Mouse (Mus musculus): ENCODE measurements around the gene Smarcb1. TPM values are rescaled to one million over a fixed set of nuclear protein-coding genes. Genes with fewer than 3 reads are reported as not detected.

Smarcb1 gene
- polyA plus RNA-seq, 1 experiment from 2014 or later = 172 TPM

- Histone ChIP-seq H3K9me3 (no peaks in the 10 kb centered on the region), H3K4me2 (no peak overlapping the region), H3K27me3 (replicated peaks) (no peaks in the 10 kb centered on the region), H3K4me1 (0 out of 2 replicates have a peak, but pooled peaks cover 4% of the 10 kb centered on the region), H3K27ac (no peak overlapping the region), H3K4me3 (replicated peaks) (no peak overlapping the region), H3K9ac (no peak overlapping the region), H3K36me3 (no peaks in the 10 kb centered on the region)
- no peak for ATAC-seq (ENCODE audit: insufficient read depth, low FRiP score, low read depth)
- WGBS = 69% methylated on average over 9 of the region's 9 CpGs
Measured at GRCm38 (mm10) chr10:75941042-75941824, 19.8 kb upstream of the Smarcb1 start.

GRCm38 (mm10) chr10:75940520-75940919, 19.1 kb upstream of the Smarcb1 start, which contains the start of gene Gm867:
Gm867 (minus strand) TSS chr10:75940672.
- Histone ChIP-seq H3K4me3 (replicated peaks) (no peak within 1 kb of the TSS; the same call in 1 of the 2 replicates), H3K4me1 (peaks cover 10% of the 10 kb centered on the region; the same call in 1 of the 2 replicates), H3K36me3 (no peaks in the 10 kb centered on the region), H3K9ac (no peak within 1 kb of the TSS), H3K4me2 (no peak within 1 kb of the TSS), H3K27me3 (replicated peaks) (no peaks in the 10 kb centered on the region), H3K9me3 (no peaks in the 10 kb centered on the region), H3K27ac (no peak within 1 kb of the TSS)
- no peak for ATAC-seq (ENCODE audit: insufficient read depth, low FRiP score, low read depth)
- WGBS = 82% methylated on average over 5 of the region's 5 CpGs

GRCm38 (mm10) chr10:75939481-75940234, 18.2 kb upstream of the Smarcb1 start:
- Histone ChIP-seq H3K36me3 (no peaks in the 10 kb centered on the region), H3K4me2 (no peak overlapping the region), H3K4me3 (replicated peaks) (no peak overlapping the region; the same call in 1 of the 2 replicates), H3K27me3 (replicated peaks) (no peaks in the 10 kb centered on the region), H3K4me1 (peaks cover 14% of the 10 kb centered on the region; the same call in 1 of the 2 replicates), H3K9me3 (no peaks in the 10 kb centered on the region), H3K9ac (no peak overlapping the region), H3K27ac (no peak overlapping the region)
- no peak; the same call in 1 of the 2 replicates for ATAC-seq (ENCODE audit: insufficient read depth, low FRiP score, low read depth)
- 52% methylated on average over 9 of the region's 9 CpGs for WGBS

- no peak for ATAC-seq (ENCODE audit: insufficient read depth, low FRiP score, low read depth)
- no peak overlapping the region for H3K27ac ChIP-seq
- no peaks in the 10 kb centered on the region for H3K9me3 ChIP-seq
- no peak overlapping the region for H3K9ac ChIP-seq
- no peaks in the 10 kb centered on the region for H3K27me3 ChIP-seq (replicated peaks)
- no peak overlapping the region for H3K4me2 ChIP-seq
- H3K4me3 ChIP-seq (replicated peaks) = no peak overlapping the region
- peaks cover 10% of the 10 kb centered on the region; the same call in 1 of the 2 replicates for H3K4me1 ChIP-seq
- no peaks in the 10 kb centered on the region for H3K36me3 ChIP-seq
- WGBS = 50% methylated on average over 10 of the region's 10 CpGs
Measured at GRCm38 (mm10) chr10:75937851-75938643, 16.6 kb upstream of the Smarcb1 start.

GRCm38 (mm10) chr10:75936909-75937667, 15.7 kb upstream of the Smarcb1 start:
- Histone ChIP-seq H3K9me3 (no peaks in the 10 kb centered on the region), H3K27ac (no peak overlapping the region), H3K4me1 (peaks cover 15% of the 10 kb centered on the region; the same call in 1 of the 2 replicates), H3K9ac (no peak overlapping the region), H3K4me2 (0 out of 2 replicates have a peak overlapping the region, but pooled peaks have one; percentile 14), H3K27me3 (replicated peaks) (no peaks in the 10 kb centered on the region), H3K36me3 (no peaks in the 10 kb centered on the region), H3K4me3 (replicated peaks) (no peak overlapping the region)
- no peak for ATAC-seq (ENCODE audit: insufficient read depth, low FRiP score, low read depth)
- 52% methylated on average over 18 of the region's 18 CpGs for WGBS

GRCm38 (mm10) chr10:75935680-75936541, 14.5 kb upstream of the Smarcb1 start, which contains the start of gene Mmp11:
Mmp11 (minus strand) TSS chr10:75936496.
- WGBS = 2% methylated on average over 51 of the region's 51 CpGs

GRCm38 (mm10) chr10:75934991-75935390, 13.6 kb upstream of the Smarcb1 start:
- no peak overlapping the region; the same call in 1 of the 2 replicates for H3K4me3 ChIP-seq (replicated peaks)
- no peak overlapping the region; the same call in 1 of the 2 replicates for H3K4me2 ChIP-seq
- H3K9me3 ChIP-seq = no peaks in the 10 kb centered on the region
- ATAC-seq (ENCODE audit: insufficient read depth, low FRiP score, low read depth) = no peak
- no peaks in the 10 kb centered on the region for H3K36me3 ChIP-seq
- peaks cover 36% of the 10 kb centered on the region for H3K4me1 ChIP-seq
- H3K27me3 ChIP-seq (replicated peaks) = 0 out of 2 replicates have a peak, but pooled peaks cover 5% of the 10 kb centered on the region
- H3K27ac ChIP-seq = no peak overlapping the region
- 50% methylated on average over 1 of the region's 1 CpGs for WGBS
- no peak overlapping the region for H3K9ac ChIP-seq

More at GRCm38 (mm10) chr10:75935680-75936541, 14.5 kb upstream of the Smarcb1 start, which contains the start of gene Mmp11:
- peak; percentile 80 for ATAC-seq (ENCODE audit: insufficient read depth, low FRiP score, low read depth)
- Histone ChIP-seq H3K4me2 (peak within 1 kb of the TSS; percentile 82), H3K4me1 (peaks cover 27% of the 10 kb centered on the region), H3K27me3 (replicated peaks) (0 out of 2 replicates have a peak, but pooled peaks cover 5% of the 10 kb centered on the region), H3K9me3 (no peaks in the 10 kb centered on the region), H3K9ac (peak within 1 kb of the TSS; percentile 29), H3K4me3 (replicated peaks) (peak within 1 kb of the TSS; percentile 55), H3K27ac (no peak within 1 kb of the TSS), H3K36me3 (no peaks in the 10 kb centered on the region)

GRCm38 (mm10) chr10:75932891-75933290, 11.5 kb upstream of the Smarcb1 start, which contains the start of gene Chchd10:
Chchd10 (plus strand) TSS chr10:75933130.
- H3K9ac ChIP-seq = peak within 1 kb of the TSS; percentile 58
- H3K9me3 ChIP-seq = no peaks in the 10 kb centered on the region
- H3K4me3 ChIP-seq (replicated peaks) = peak within 1 kb of the TSS; percentile 55
- H3K4me2 ChIP-seq = peak within 1 kb of the TSS; percentile 92
- no peak for ATAC-seq (ENCODE audit: insufficient read depth, low FRiP score, low read depth)
- 36% methylated on average over 6 of the region's 6 CpGs for WGBS
- peaks cover 38% of the 10 kb centered on the region for H3K4me1 ChIP-seq
- no peaks in the 10 kb centered on the region for H3K36me3 ChIP-seq
- 0 out of 2 replicates have a peak, but pooled peaks cover 5% of the 10 kb centered on the region for H3K27me3 ChIP-seq (replicated peaks)
- H3K27ac ChIP-seq = peak within 1 kb of the TSS; percentile 40

GRCm38 (mm10) chr10:75932081-75932678, 10.8 kb upstream of the Smarcb1 start:
- Histone ChIP-seq H3K36me3 (no peaks in the 10 kb centered on the region), H3K9me3 (no peaks in the 10 kb centered on the region), H3K4me1 (peaks cover 38% of the 10 kb centered on the region), H3K27ac (peak overlapping the region; percentile 40), H3K9ac (peak overlapping the region; percentile 58), H3K4me2 (peak overlapping the region; percentile 92), H3K4me3 (replicated peaks) (peak overlapping the region; percentile 55), H3K27me3 (replicated peaks) (0 out of 2 replicates have a peak, but pooled peaks cover 5% of the 10 kb centered on the region)
- ATAC-seq (ENCODE audit: insufficient read depth, low FRiP score, low read depth) = peak; percentile 69
- WGBS = under 1% methylated on average over 44 of the region's 44 CpGs
